Comparison of ENCODE assay signal across 21 mouse cellular contexts in the genomic region with DNA sequence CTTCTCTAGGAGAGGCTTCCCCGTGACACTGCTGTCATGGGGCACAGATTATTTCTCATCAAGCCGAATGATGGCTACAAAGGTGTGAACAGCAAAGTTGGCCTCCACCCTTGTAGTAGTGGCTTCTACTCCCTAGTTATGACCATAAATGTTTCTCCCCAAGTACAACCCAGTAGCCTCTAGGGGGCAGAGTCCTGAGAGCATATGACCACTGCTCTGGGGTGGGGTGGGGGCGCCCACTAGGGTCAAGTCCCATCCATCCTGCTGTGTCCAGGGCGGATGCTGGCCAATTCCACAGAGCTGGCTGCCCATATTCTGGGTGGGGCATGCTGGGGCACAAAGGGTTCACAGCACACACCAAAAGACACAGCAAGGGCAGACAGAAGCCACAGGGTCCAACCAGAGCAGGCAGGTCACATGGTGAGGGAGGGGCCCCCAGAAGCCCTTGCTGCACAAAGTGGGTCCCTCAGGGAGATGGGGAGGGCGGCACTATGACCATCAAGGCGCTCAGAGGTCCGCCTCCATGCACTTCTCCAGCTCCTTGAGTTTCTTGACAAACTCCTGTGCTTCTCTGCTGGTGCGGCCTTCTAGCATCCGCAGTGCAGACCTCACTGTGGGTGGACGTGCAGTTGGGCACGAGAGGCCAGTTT. TPM values are rescaled to one million over a fixed set of nuclear protein-coding genes. Genes with fewer than 3 reads are reported as not detected.
DNase-seq lines count a peak whose midpoint lies in the region; ATAC-seq and TF ChIP-seq lines count a peak whose summit lies in the region.
"Had no signal": no experiment of that assay in that cellular context is flagged by ENCODE, and none has a peak within 500 bp of the region (broad histone marks: within the 10 kb centered on the region; RNA-seq: fewer than 3 reads in every experiment).

No protein-coding gene starts in this region.

- no peak overlapping the region for H3K4me3 ChIP-seq in gastrocnemius, adult 2 months
- no peak overlapping the region for H3K4me3 ChIP-seq in liver, embryonic 14.5 days (ENCODE audit: insufficient read depth in 1 of 2, low read depth in 2 of 2, low read length in 2 of 2)
- H3K4me3 ChIP-seq in liver, embryonic 11.5 days (ENCODE audit: low read depth, low read length) = no peak overlapping the region
- H3K4me3 ChIP-seq: hindbrain, embryonic 12.5 days; intestine, embryonic 15.5 days; liver, embryonic 12.5 days; midbrain, embryonic 12.5 days; myocyte; neural tube, embryonic 15.5 days had no signal

- H3K9ac ChIP-seq in liver, embryonic 14.5 days (replicated peaks) = no peak overlapping the region
- no peak overlapping the region for H3K9ac ChIP-seq in liver, embryonic 11.5 days (ENCODE audit: low read depth, low read length)
- H3K9ac ChIP-seq: hindbrain, embryonic 12.5 days; intestine, embryonic 15.5 days; liver, embryonic 12.5 days; midbrain, embryonic 12.5 days; neural tube, embryonic 15.5 days had no signal

- H3K9me3 ChIP-seq in liver, embryonic 14.5 days (ENCODE audit: control insufficient read depth, low read length) = no peaks in the 10 kb centered on the region
- H3K9me3 ChIP-seq in liver, embryonic 11.5 days (ENCODE audit: control insufficient read depth, low read length) = no peaks in the 10 kb centered on the region
- H3K9me3 ChIP-seq: hindbrain, embryonic 12.5 days; intestine, embryonic 15.5 days; liver, embryonic 12.5 days; midbrain, embryonic 12.5 days; neural tube, embryonic 15.5 days had no signal

- ATAC-seq in liver, embryonic 14.5 days (ENCODE audit: insufficient read depth) = no peak
- no peak for ATAC-seq in liver, embryonic 11.5 days (replicated peaks; ENCODE audit: low FRiP score)
- ATAC-seq: intestine, embryonic 15.5 days; liver, embryonic 12.5 days had no signal

- WGBS in liver, embryonic 14.5 days (ENCODE audit: insufficient replicate concordance) = 80% methylated on average over 11 of the region's 11 CpGs
- 88% methylated on average over 11 of the region's 11 CpGs for WGBS in liver, embryonic 11.5 days

- peaks cover 6 to 10% of the 10 kb centered on the region in 2 experiments for H3K4me1 ChIP-seq in liver, embryonic 14.5 days (replicated peaks; ENCODE audit: control insufficient read depth in 2 of 2, insufficient read depth in 2 of 2, low read length in 1 of 2)
- peaks cover 10% of the 10 kb centered on the region for H3K4me1 ChIP-seq in liver, embryonic 11.5 days (replicated peaks; ENCODE audit: control insufficient read depth, insufficient read depth, low read length)

- no peaks in the 10 kb centered on the region for H3K27me3 ChIP-seq in liver, embryonic 14.5 days (ENCODE audit: control insufficient read depth, insufficient read depth, low read length)
- no peaks in the 10 kb centered on the region for H3K27me3 ChIP-seq in liver, embryonic 11.5 days (replicated peaks; ENCODE audit: control insufficient read depth, insufficient read depth, low read length)
- H3K27me3 ChIP-seq: hindbrain, embryonic 12.5 days; intestine, embryonic 15.5 days; midbrain, embryonic 12.5 days; neural tube, embryonic 15.5 days had no signal

- TF ChIP-seq EP300 in liver, embryonic 14.5 days (IDR thresholded peaks at IDR 0.05; ENCODE audit: low read depth) = no peak

- DNase-seq in gastrocnemius, adult 2 months = no peak
- no peak for DNase-seq in gastrocnemius, postnatal 36 days
- no peak for DNase-seq in liver, embryonic 14.5 days (ENCODE audit: low read depth in 3 of 3, low spot score in 3 of 3)
- DNase-seq in liver, embryonic 11.5 days (ENCODE audit: low spot score) = no peak
- DNase-seq in A20 (ENCODE audit: low read depth, low spot score) (peak; percentile 18), NIH3T3 (ENCODE audit: low read depth) (peak; percentile 31)
- no peak for DNase-seq in adrenal gland, postnatal 14 days
- DNase-seq: adrenal gland, postnatal 10 days; cerebellum, adult 8-10 months; gastrocnemius, postnatal 10 days; lung, postnatal 4 days; right cerebral cortex, postnatal 25 days had no signal

- no peak overlapping the region for H3K4me2 ChIP-seq in liver, embryonic 14.5 days (ENCODE audit: low read depth)
- no peak overlapping the region for H3K4me2 ChIP-seq in liver, embryonic 11.5 days
- H3K4me2 ChIP-seq: hindbrain, embryonic 12.5 days; intestine, embryonic 15.5 days; liver, embryonic 12.5 days; midbrain, embryonic 12.5 days; neural tube, embryonic 15.5 days had no signal

- no peak overlapping the region for H3K27ac ChIP-seq in gastrocnemius, adult 2 months
- H3K27ac ChIP-seq in liver, embryonic 14.5 days = no peak overlapping the region
- H3K27ac ChIP-seq in liver, embryonic 11.5 days (ENCODE audit: low read depth, low read length) = no peak overlapping the region
- H3K27ac ChIP-seq: hindbrain, embryonic 12.5 days; intestine, embryonic 15.5 days; liver, embryonic 12.5 days; midbrain, embryonic 12.5 days; neural tube, embryonic 15.5 days had no signal

- intact Hi-C loops in gastrocnemius, adult 2 months (cut with DNase I) = no loop called here
- intact Hi-C loops in gastrocnemius, postnatal 36 days (cut with DNase I) = no loop called here

- TF ChIP-seq CTCF in gastrocnemius, adult 2 months (IDR thresholded peaks at IDR 0.05) = peak; percentile 28; the same call in 1 of the 2 replicates
- TF ChIP-seq CTCF in liver, embryonic 14.5 days (IDR thresholded peaks at IDR 0.05; ENCODE audit: low read depth) = peak; percentile 39; the same call in 1 of the 2 replicates

- peaks cover 9% of the 10 kb centered on the region for H3K36me3 ChIP-seq in liver, embryonic 14.5 days (replicated peaks; ENCODE audit: control insufficient read depth, insufficient read depth, low read depth)
- peaks cover 15% of the 10 kb centered on the region for H3K36me3 ChIP-seq in liver, embryonic 11.5 days (ENCODE audit: control insufficient read depth, insufficient read depth, low read length)

RNA-seq across cellular contexts. Expression of gene Tsr3, which starts 3.3 kb away (rescaled TPM):
- total RNA-seq in gastrocnemius, adult 2 months (2021) = 10 to 100 TPM; 16.3 to 17.5 TPM
- 10 to 100 TPM; 15.8 to 18.4 TPM for total RNA-seq in gastrocnemius, postnatal 36 days (2021)
- 11.1 and 13.0 TPM in 2 replicates for polyA plus RNA-seq in liver, embryonic 14.5 days (2012; rRNA removed)
- polyA plus RNA-seq in liver, embryonic 14.5 days (2014; fragmentation: Nextera tagmentation; extraction: Ambion mirVana) = 17.4 and 18.5 TPM in 2 replicates
- polyA plus RNA-seq in liver, embryonic 11.5 days (2014; fragmentation: Nextera tagmentation; extraction: Ambion mirVana) = 49.3 and 51.1 TPM in 2 replicates
- 20.4 and 22.9 TPM in 2 replicates for total RNA-seq in adrenal gland, postnatal 14 days (2021)

RNA-seq across cellular contexts. Expression of gene Gnptg, which starts 3.3 kb away (rescaled TPM):
- 10 to 100 TPM; 14.9 to 16.5 TPM for total RNA-seq in gastrocnemius, adult 2 months (2021)
- 10 to 100 TPM; 13.8 to 14.1 TPM for total RNA-seq in gastrocnemius, postnatal 36 days (2021)
- 11.1 and 11.2 TPM in 2 replicates for polyA plus RNA-seq in liver, embryonic 14.5 days (2012; rRNA removed)
- 15.6 and 17.0 TPM in 2 replicates for polyA plus RNA-seq in liver, embryonic 14.5 days (2014; fragmentation: Nextera tagmentation; extraction: Ambion mirVana)
- 29.0 and 30.8 TPM in 2 replicates for polyA plus RNA-seq in liver, embryonic 11.5 days (2014; fragmentation: Nextera tagmentation; extraction: Ambion mirVana)
- 34.3 and 35.7 TPM in 2 replicates for total RNA-seq in adrenal gland, postnatal 14 days (2021)

RNA-seq across cellular contexts. Expression of gene Baiap3, which starts 12.9 kb away (rescaled TPM):
- under 1 TPM in 1 of 2 experiments, not detected in 1; 0.08 TPM for total RNA-seq in gastrocnemius, adult 2 months (2021)
- total RNA-seq in gastrocnemius, postnatal 36 days (2021) = not detected
- polyA plus RNA-seq in liver, embryonic 14.5 days (2012; rRNA removed) = 0.27 and 0.63 TPM in 2 replicates
- polyA plus RNA-seq in liver, embryonic 14.5 days (2014; fragmentation: Nextera tagmentation; extraction: Ambion mirVana) = 0.69 TPM in 1 of 2 replicates, not detected in the other
- polyA plus RNA-seq in liver, embryonic 11.5 days (2014; fragmentation: Nextera tagmentation; extraction: Ambion mirVana) = 0.60 and 0.83 TPM in 2 replicates
- total RNA-seq in adrenal gland, postnatal 14 days (2021) = 12.1 and 12.6 TPM in 2 replicates

RNA-seq across cellular contexts. Expression of gene Ube2i, which starts 31.2 kb away (rescaled TPM):
- 10 to 100 TPM; 59.4 to 68.5 TPM for total RNA-seq in gastrocnemius, adult 2 months (2021)
- total RNA-seq in gastrocnemius, postnatal 36 days (2021) = 10 to 100 TPM; 55.0 to 60.6 TPM
- 129 and 168 TPM in 2 replicates for polyA plus RNA-seq in liver, embryonic 14.5 days (2012; rRNA removed)
- polyA plus RNA-seq in liver, embryonic 14.5 days (2014; fragmentation: Nextera tagmentation; extraction: Ambion mirVana) = 244 and 260 TPM in 2 replicates
- polyA plus RNA-seq in liver, embryonic 11.5 days (2014; fragmentation: Nextera tagmentation; extraction: Ambion mirVana) = 621 and 624 TPM in 2 replicates
- total RNA-seq in adrenal gland, postnatal 14 days (2021) = 232 and 245 TPM in 2 replicates

RNA-seq across cellular contexts. Expression of gene Prss34, which starts 54.9 kb away (rescaled TPM):
- under 1 TPM; 0.20 to 0.70 TPM for total RNA-seq in gastrocnemius, adult 2 months (2021)
- total RNA-seq in gastrocnemius, postnatal 36 days (2021) = under 1 TPM; 0.20 to 0.36 TPM
- polyA plus RNA-seq in liver, embryonic 14.5 days (2012; rRNA removed) = 0.89 and 1.8 TPM in 2 replicates
- polyA plus RNA-seq in liver, embryonic 14.5 days (2014; fragmentation: Nextera tagmentation; extraction: Ambion mirVana) = 0.71 and 3.6 TPM in 2 replicates
- not detected in 2 replicates for polyA plus RNA-seq in liver, embryonic 11.5 days (2014; fragmentation: Nextera tagmentation; extraction: Ambion mirVana)
- 1.2 and 1.3 TPM in 2 replicates for total RNA-seq in adrenal gland, postnatal 14 days (2021)
- total RNA-seq: layer of hippocampus, postnatal 14 days; left cerebral cortex, postnatal 25 days had no signal
- polyA plus RNA-seq: C2C12; hindbrain, embryonic 12.5 days; liver, embryonic 12.5 days; midbrain, embryonic 12.5 days; myocyte had no signal

Comparison
In these comparisons a context has a peak if more than half of its experiments do, and no peak if none do; other contexts are left out.
1. DNase-seq: peak in A20 (single experiment) and NIH3T3 (single experiment); none in gastrocnemius, adult 2 months (single experiment), gastrocnemius, postnatal 36 days (0 of 2), liver, embryonic 14.5 days (0 of 3), liver, embryonic 11.5 days (single experiment) and adrenal gland, postnatal 14 days (single experiment).
2. RNA of gene Baiap3, which starts 12.9 kb away (total RNA-seq): 12.1 to 12.6 TPM in adrenal gland, postnatal 14 days; not detected in gastrocnemius, postnatal 36 days and 0.08 TPM in gastrocnemius, adult 2 months; every median in the first group is over 10 times any median in the second.